In genomic region chr12:33057231-33058048, GRCm38 (mm10) we compare ENCODE assay signal across 8 mouse cellular contexts. TPM values are rescaled to one million over a fixed set of nuclear protein-coding genes. Genes with fewer than 3 reads are reported as not detected.
DNase-seq lines count a peak whose midpoint lies in the region; ATAC-seq and TF ChIP-seq lines count a peak whose summit lies in the region.

No protein-coding gene starts in this region.

- peak; percentile 57 to 79 for DNase-seq in adrenal gland, adult (ENCODE audit: inconsistent age in 2 of 2, low spot score in 1 of 2)
- no peak for DNase-seq in adrenal gland, postnatal 4 days (ENCODE audit: low spot score in 2 of 2)
- peak; percentile 50 to 64 for DNase-seq in adrenal gland, postnatal 36 days
- peak; percentile 44 for DNase-seq in heart, postnatal 4 days
- DNase-seq in kidney, postnatal 4 days: peak; percentile 65 to 68
- DNase-seq in mesoderm, embryonic 11.5 days (ENCODE audit: low read depth, low spot score): peak; percentile 74
- DNase-seq in stomach, postnatal 0 days (ENCODE audit: low spot score): peak; percentile 52

- no peak for TF ChIP-seq POLR2A in embryonic fibroblast, embryonic 13.5 days (IDR thresholded peaks at IDR 0.05; ENCODE audit: low read depth, low read length)

- peak overlapping the region; percentile 56 for H3K4me2 ChIP-seq in stomach, postnatal 0 days (replicated peaks; ENCODE audit: low read depth)

- peak; percentile 72 for ATAC-seq in stomach, postnatal 0 days (ENCODE audit: low FRiP score, low TSS enrichment)

- WGBS in stomach, postnatal 0 days: 13% methylated on average over 19 of the region's 19 CpGs

- TF ChIP-seq EP300 in stomach, postnatal 0 days (optimal IDR thresholded peaks at IDR 0.05): no peak

- peak overlapping the region; percentile 38; the same call in 1 of the 2 replicates for H3K9ac ChIP-seq in stomach, postnatal 0 days (ENCODE audit: low read length)

- peak; percentile 16; the same call in 1 of the 2 replicates for TF ChIP-seq CTCF in embryonic fibroblast, embryonic 13.5 days (IDR thresholded peaks at IDR 0.05; ENCODE audit: borderline replicate concordance, insufficient read depth, low read length)
- peak; percentile 71 for TF ChIP-seq CTCF in stomach, postnatal 0 days (IDR thresholded peaks at IDR 0.05; ENCODE audit: low read depth)

- H3K4me3 ChIP-seq in embryonic fibroblast, embryonic 13.5 days (ENCODE audit: insufficient read depth, low read length): no peak overlapping the region
- 0 out of 2 replicates have a peak overlapping the region, but pooled peaks have one; percentile 20 for H3K4me3 ChIP-seq in stomach, postnatal 0 days (ENCODE audit: low read depth, low read length)

- H3K4me1 ChIP-seq in embryonic fibroblast, embryonic 13.5 days (ENCODE audit: control insufficient read depth, insufficient read depth, low read length): peaks cover 3% of the 10 kb centered on the region; the same call in 1 of the 2 replicates
- H3K4me1 ChIP-seq in stomach, postnatal 0 days (replicated peaks; ENCODE audit: control insufficient read depth, insufficient read depth): no peaks in the 10 kb centered on the region

- H3K9me3 ChIP-seq in stomach, postnatal 0 days (ENCODE audit: control insufficient read depth, low read length): no peaks in the 10 kb centered on the region

- H3K36me3 ChIP-seq in stomach, postnatal 0 days (ENCODE audit: control insufficient read depth, insufficient read depth, low read length): no peaks in the 10 kb centered on the region

- H3K27me3 ChIP-seq in stomach, postnatal 0 days (ENCODE audit: control insufficient read depth, insufficient read depth, low read length): no peaks in the 10 kb centered on the region

- no peak overlapping the region for H3K27ac ChIP-seq in embryonic fibroblast, embryonic 13.5 days (ENCODE audit: insufficient read depth, low read length)
- H3K27ac ChIP-seq in stomach, postnatal 0 days (replicated peaks): 0 out of 2 replicates have a peak overlapping the region, but pooled peaks have one; percentile 3

RNA-seq across cellular contexts. Expression of gene Cdhr3, which starts 35.2 kb away (rescaled TPM):
- under 1 TPM in 1 of 2 experiments, not detected in 1; 0.56 TPM for total RNA-seq in adrenal gland, postnatal 4 days (2021)
- under 1 TPM in 1 of 2 experiments, not detected in 1; 0.10 TPM for total RNA-seq in adrenal gland, postnatal 36 days (2021)
- polyA plus RNA-seq in embryonic fibroblast, embryonic 13.5 days (2011; ENCODE audit: insufficient read length, low read depth, missing spikeins): not detected in 2 replicates
- total RNA-seq in heart, postnatal 4 days (2021): not detected
- 0.05 and 0.07 TPM in 2 replicates for polyA plus RNA-seq in stomach, postnatal 0 days (2015; fragmentation: Nextera tagmentation; extraction: Ambion mirVana)

Comparison
In these comparisons a context has a peak if more than half of its experiments do, and no peak if none do; other contexts are left out.
1. DNase-seq: peak in adrenal gland, adult (2 of 2), adrenal gland, postnatal 36 days (2 of 2), heart, postnatal 4 days (single experiment), kidney, postnatal 4 days (2 of 2), mesoderm, embryonic 11.5 days (single experiment) and stomach, postnatal 0 days (single experiment); none in adrenal gland, postnatal 4 days (0 of 2).